In the genomic region with DNA sequence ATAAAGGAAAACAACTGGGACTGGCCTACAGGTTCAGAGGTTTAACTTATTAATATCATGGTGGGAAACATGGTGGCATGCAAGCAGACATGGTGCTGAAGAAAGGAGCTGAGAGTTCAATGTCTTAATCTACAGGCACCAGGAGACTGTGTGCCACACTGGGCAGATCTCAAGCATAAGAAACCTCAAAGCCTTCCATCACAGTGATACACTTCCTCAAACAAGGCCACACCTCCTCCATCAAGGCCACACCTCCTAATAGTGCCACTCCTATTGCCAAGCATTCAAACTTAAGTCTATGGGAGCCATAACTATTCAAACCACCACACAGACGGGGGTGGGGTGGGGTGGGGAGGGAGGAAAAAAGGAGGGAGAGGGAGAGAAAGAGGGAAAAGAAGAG, we compare ENCODE assay signal across 18 mouse cellular contexts. TPM values are rescaled to one million over a fixed set of nuclear protein-coding genes. Genes with fewer than 3 reads are reported as not detected.
"Had no signal": no experiment of that assay in that cellular context is flagged by ENCODE, and none has a peak within 500 bp of the region (broad histone marks: within the 10 kb centered on the region; RNA-seq: fewer than 3 reads in every experiment).

No protein-coding gene starts in this region.

- H3K4me3 ChIP-seq: liver, embryonic 15.5 days; midbrain, embryonic 10.5 days; midbrain, embryonic 12.5 days; myocyte; neural tube, embryonic 13.5 days; neural tube, embryonic 15.5 days had no signal

- H3K9ac ChIP-seq: liver, embryonic 15.5 days; lung, embryonic 14.5 days; midbrain, embryonic 12.5 days; neural tube, embryonic 13.5 days; neural tube, embryonic 15.5 days had no signal

- H3K9me3 ChIP-seq: liver, embryonic 15.5 days; midbrain, embryonic 10.5 days; midbrain, embryonic 12.5 days; neural tube, embryonic 13.5 days; neural tube, embryonic 15.5 days had no signal

- H3K27ac ChIP-seq: liver, embryonic 15.5 days; midbrain, embryonic 10.5 days; midbrain, embryonic 12.5 days; neural tube, embryonic 13.5 days; neural tube, embryonic 15.5 days had no signal

- H3K4me2 ChIP-seq: liver, embryonic 15.5 days; lung, embryonic 14.5 days; midbrain, embryonic 12.5 days; neural tube, embryonic 13.5 days; neural tube, embryonic 15.5 days had no signal

- H3K36me3 ChIP-seq: liver, embryonic 15.5 days; midbrain, embryonic 10.5 days; midbrain, embryonic 12.5 days; neural tube, embryonic 13.5 days; neural tube, embryonic 15.5 days had no signal

- H3K4me1 ChIP-seq: liver, embryonic 15.5 days; midbrain, embryonic 10.5 days; midbrain, embryonic 12.5 days; neural tube, embryonic 13.5 days; neural tube, embryonic 15.5 days had no signal

- H3K27me3 ChIP-seq: liver, embryonic 15.5 days; midbrain, embryonic 12.5 days; neural tube, embryonic 13.5 days; neural tube, embryonic 15.5 days had no signal

- DNase-seq: lung, adult 18-20 months; lung, embryonic 14.5 days; lung, postnatal 10 days; lung, postnatal 4 days; midbrain, embryonic 14.5 days; retina, postnatal 1 day; right cerebral cortex, adult 18-20 months; right cerebral cortex, postnatal 25 days; right cerebral cortex, postnatal 4 days; thymus, adult 18-20 months; thymus, postnatal 14 days; thymus, postnatal 36 days had no signal

RNA-seq across cellular contexts. Expression of gene Dmc1, which starts 23.3 kb away (rescaled TPM):
- polyA plus RNA-seq: myocyte had no signal
